Mouse (Mus musculus): ENCODE measurements around the gene Hyal2.

GRCm38 (mm10) chr9:107521711-107522399 lies 45.9 kb upstream of the Hyal2 start:
- TF ChIP-seq POLR2A (IDR thresholded peaks at IDR 0.05; ENCODE audit: insufficient read length, low read depth), result no peak
- TF ChIP-seq TCF12 (IDR thresholded peaks at IDR 0.05; ENCODE audit: insufficient read depth, poor library complexity, severe bottlenecking), result no peak
- TF ChIP-seq TCF3 (IDR thresholded peaks at IDR 0.05; ENCODE audit: insufficient read length, low read depth), result no peak
- no peak for TF ChIP-seq MAX (IDR thresholded peaks at IDR 0.05; ENCODE audit: low read depth)
- no peak for TF ChIP-seq MYOG (IDR thresholded peaks at IDR 0.05; ENCODE audit: control insufficient read depth in 1 of 3, insufficient read depth in 1 of 3, insufficient read length in 2 of 3, low read depth in 2 of 3)
- TF ChIP-seq MYOD1 (IDR thresholded peaks at IDR 0.05; ENCODE audit: control insufficient read depth in 1 of 3, insufficient read length in 2 of 3, low read depth in 2 of 3), result no peak
- TF ChIP-seq POLR2AphosphoS2 (IDR thresholded peaks at IDR 0.05; ENCODE audit: insufficient read length, low read depth), result no peak
- no peak for TF ChIP-seq USF1 (IDR thresholded peaks at IDR 0.05; ENCODE audit: low read depth)

Data from myocyte (in vitro differentiated cells).